Mouse (Mus musculus) C2C12 (cell line): ENCODE data around the gene Zbtb49. TPM values are rescaled to one million over a fixed set of nuclear protein-coding genes. Genes with fewer than 3 reads are reported as not detected.

Experiments used
- H3K27me3 ChIP-seq: one replicate; pipeline ENCODE4 v1.6.1; 2011; ENCODE audit not compliant: control insufficient read depth, insufficient read depth, insufficient read length
- H3K36me3 ChIP-seq: one replicate; pipeline ENCODE4 v1.6.1; 2011; ENCODE audit not compliant: control insufficient read depth, insufficient read depth
- H3K4me3 ChIP-seq: one replicate; pipeline ENCODE4 v1.5.1; 2011; ENCODE audit warnings: mild to moderate bottlenecking, control low read depth; ENCODE audit not compliant: poor library complexity, insufficient read depth, severe bottlenecking
- H3K79me2 ChIP-seq: one replicate; pipeline ENCODE4 v1.6.1; 2011; ENCODE audit not compliant: control insufficient read depth, insufficient read depth
- H3K79me3 ChIP-seq: one replicate; pipeline ENCODE4 v1.6.1; 2011; ENCODE audit warnings: low read depth, control low read depth
- H3ac ChIP-seq: one replicate; pipeline ENCODE3; 2011; ENCODE audit warnings: low read depth; ENCODE audit not compliant: control insufficient read depth, insufficient read length
- CEBPB ChIP-seq: IDR thresholded peaks from one replicate; pipeline ENCODE4 v1.6.1; 2011; ENCODE audit warnings: low read depth, mild to moderate bottlenecking, control low read depth, moderate library complexity
- CTCF ChIP-seq: IDR thresholded peaks from one replicate; pipeline ENCODE4 v1.5.1; 2011; ENCODE audit not compliant: control insufficient read depth, insufficient read depth, insufficient read length
- FOSL1 ChIP-seq: IDR thresholded peaks from one replicate; pipeline ENCODE4 v1.8.0; 2011; ENCODE audit warnings: mild to moderate bottlenecking, low read length; ENCODE audit not compliant: poor library complexity, insufficient read depth, severe bottlenecking
- MAX ChIP-seq: IDR thresholded peaks from one replicate; pipeline ENCODE4 v1.6.1; 2011; ENCODE audit warnings: mild to moderate bottlenecking, control low read depth
- MYOD1 ChIP-seq: IDR thresholded peaks from one replicate; pipeline ENCODE4 v1.6.1; 2011; ENCODE audit warnings: low read depth; ENCODE audit not compliant: control insufficient read depth, insufficient read length
- MYOG ChIP-seq: IDR thresholded peaks from one replicate; pipeline ENCODE4 v1.6.1; 2011; ENCODE audit not compliant: control insufficient read depth, insufficient read length; ENCODE audit errors: extremely low read depth
- USF1 ChIP-seq: IDR thresholded peaks from one replicate; pipeline ENCODE4 v1.6.1; 2011; ENCODE audit warnings: low read depth, mild to moderate bottlenecking, control low read depth, moderate library complexity
- polyA plus RNA-seq: library from polyadenylated mRNA; unstranded; fragments of >200 nt; fragmentation: generic; extraction: Trizol; gene quantifications from one replicate; pipeline ENCODE4 v1.2.1, GENCODE M21; 2012; ENCODE audit warnings: missing spikeins

Zbtb49 gene
- polyA plus RNA-seq, 1 experiment = 4.7 TPM

DNA sequence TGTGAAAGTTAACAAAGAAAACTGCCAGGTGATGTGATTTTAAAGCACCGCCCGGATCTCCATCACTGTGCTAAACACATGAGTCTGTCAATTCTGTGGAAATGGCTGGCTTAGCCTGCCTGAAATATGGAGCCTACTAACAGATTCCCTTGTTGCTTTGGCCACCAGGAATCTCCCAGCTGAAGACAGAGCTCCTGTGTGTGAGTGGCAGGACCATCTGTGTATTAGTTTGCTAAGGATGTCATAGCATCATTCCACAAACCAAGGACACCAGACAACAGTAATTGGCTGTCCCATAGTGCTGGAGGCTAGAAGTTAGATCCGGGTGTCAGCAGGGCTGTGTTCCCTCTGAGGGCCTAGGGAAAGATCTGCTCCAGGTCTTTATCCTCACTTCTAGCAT lies 29.4 kb downstream of the Zbtb49 start:
- H3ac ChIP-seq = no peak overlapping the region
- no peaks in the 10 kb centered on the region for H3K27me3 ChIP-seq
- peak; percentile 55 for TF ChIP-seq MYOD1
- TF ChIP-seq CEBPB = no peak
- no peaks in the 10 kb centered on the region for H3K79me2 ChIP-seq
- H3K4me3 ChIP-seq = no peak overlapping the region
- H3K79me3 ChIP-seq = no peaks in the 10 kb centered on the region
- H3K36me3 ChIP-seq = no peaks in the 10 kb centered on the region

DNA sequence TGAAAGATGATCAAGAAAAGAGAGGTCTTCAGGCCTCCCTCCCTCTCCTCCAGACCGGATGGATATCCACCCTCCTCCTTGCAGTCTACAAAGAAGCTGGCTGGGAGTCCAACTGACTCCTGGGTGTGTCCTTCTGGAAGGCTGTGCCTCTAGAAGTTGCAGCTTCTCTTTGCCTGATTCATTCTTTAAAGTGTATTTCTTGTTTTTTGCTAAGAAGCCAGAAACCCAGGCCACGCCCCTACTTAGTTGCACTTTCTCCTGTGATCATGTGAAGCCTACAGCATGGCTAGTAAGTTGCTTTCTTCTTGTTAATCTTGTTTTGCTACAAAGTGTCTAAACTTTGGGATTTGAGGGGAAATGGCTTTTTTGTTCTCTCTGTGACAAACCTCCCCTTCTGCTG lies 33.3 kb downstream of the Zbtb49 start:
- H3K79me3 ChIP-seq = no peaks in the 10 kb centered on the region
- no peaks in the 10 kb centered on the region for H3K36me3 ChIP-seq
- no peak for TF ChIP-seq FOSL1
- no peak for TF ChIP-seq MAX
- no peak for TF ChIP-seq MYOG
- no peak for TF ChIP-seq USF1
- no peak for TF ChIP-seq CTCF
- TF ChIP-seq MYOD1 = no peak
- no peak for TF ChIP-seq CEBPB
- no peaks in the 10 kb centered on the region for H3K79me2 ChIP-seq
- H3ac ChIP-seq = no peak overlapping the region
- no peaks in the 10 kb centered on the region for H3K27me3 ChIP-seq
- no peak overlapping the region for H3K4me3 ChIP-seq

DNA sequence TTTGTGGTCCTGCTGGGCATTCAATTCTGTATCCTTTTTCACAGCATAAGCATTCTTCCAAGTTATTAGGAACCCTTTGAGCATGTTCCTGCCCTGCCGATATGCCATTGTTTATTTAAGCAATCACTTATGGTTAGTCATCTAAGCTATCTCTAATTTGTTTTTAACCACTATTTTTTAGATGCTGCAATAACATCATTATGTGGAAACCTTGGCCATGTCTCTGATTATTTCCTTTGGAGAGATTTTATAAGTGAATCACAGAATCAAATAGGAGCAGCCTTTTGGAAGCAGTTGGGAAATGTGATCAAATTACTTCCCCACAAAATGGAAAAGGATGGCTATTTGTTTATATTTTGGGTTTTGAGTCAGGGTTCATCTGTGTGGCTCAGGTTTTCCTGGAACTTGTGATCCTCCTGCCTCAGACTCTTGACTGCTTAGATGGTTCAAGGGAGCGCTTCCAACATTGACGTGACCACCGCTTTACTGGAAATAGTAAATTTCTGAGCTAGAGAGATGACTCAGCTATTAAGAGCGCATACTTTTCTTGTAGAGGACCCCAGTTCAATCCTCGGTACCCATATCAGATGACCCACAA lies 35.5 kb downstream of the Zbtb49 start:
- no peak overlapping the region for H3K4me3 ChIP-seq
- peak; percentile 76 for TF ChIP-seq CEBPB
- TF ChIP-seq MYOD1 = no peak
- TF ChIP-seq MYOG = no peak
- no peak for TF ChIP-seq USF1
- TF ChIP-seq MAX = no peak
- no peak for TF ChIP-seq FOSL1
- no peak for TF ChIP-seq CTCF
- H3K36me3 ChIP-seq = no peaks in the 10 kb centered on the region
- no peaks in the 10 kb centered on the region for H3K79me3 ChIP-seq
- H3K27me3 ChIP-seq = no peaks in the 10 kb centered on the region
- no peaks in the 10 kb centered on the region for H3K79me2 ChIP-seq
- H3ac ChIP-seq = no peak overlapping the region

DNA sequence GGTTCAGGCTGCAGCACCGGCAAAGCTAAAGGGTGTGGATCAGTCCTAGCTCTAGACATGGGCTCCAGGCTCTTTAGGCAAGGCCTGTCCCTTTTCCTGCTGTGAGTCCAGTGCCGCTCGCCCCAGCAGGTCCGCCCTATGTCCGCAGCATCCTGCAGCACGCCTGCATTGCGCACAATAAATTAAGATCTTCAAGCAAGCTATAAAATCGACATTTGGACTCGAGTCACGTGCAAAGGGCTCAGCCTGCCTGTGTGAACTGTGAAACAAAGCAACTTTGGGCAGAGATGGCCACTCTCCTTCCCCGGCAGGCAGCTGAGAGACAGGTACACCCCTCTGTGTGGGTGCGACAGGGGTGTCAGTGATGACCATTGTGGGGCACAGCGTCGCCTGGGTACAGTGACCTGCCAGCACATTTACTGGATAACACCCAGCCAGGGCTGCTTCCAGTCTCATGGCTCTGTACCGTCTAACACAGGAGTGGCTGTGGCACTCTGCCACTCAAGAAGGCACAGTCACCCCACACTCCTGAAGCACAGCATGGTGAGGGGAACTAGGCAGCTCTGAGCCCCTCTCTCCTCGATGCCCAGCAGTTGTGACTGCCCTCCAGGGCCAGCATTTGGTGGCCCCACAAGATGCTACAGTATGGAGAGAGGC lies 45.9 kb downstream of the Zbtb49 start:
- Histone ChIP-seq H3K27me3 (peaks cover 36% of the 10 kb centered on the region), H3ac (no peak overlapping the region), H3K79me3 (no peaks in the 10 kb centered on the region), H3K79me2 (no peaks in the 10 kb centered on the region), H3K4me3 (no peak overlapping the region), H3K36me3 (no peaks in the 10 kb centered on the region)
- TF ChIP-seq MAX (no peak), USF1 (no peak), CEBPB (no peak), MYOG (no peak), FOSL1 (no peak), MYOD1 (no peak), CTCF (no peak)

DNA sequence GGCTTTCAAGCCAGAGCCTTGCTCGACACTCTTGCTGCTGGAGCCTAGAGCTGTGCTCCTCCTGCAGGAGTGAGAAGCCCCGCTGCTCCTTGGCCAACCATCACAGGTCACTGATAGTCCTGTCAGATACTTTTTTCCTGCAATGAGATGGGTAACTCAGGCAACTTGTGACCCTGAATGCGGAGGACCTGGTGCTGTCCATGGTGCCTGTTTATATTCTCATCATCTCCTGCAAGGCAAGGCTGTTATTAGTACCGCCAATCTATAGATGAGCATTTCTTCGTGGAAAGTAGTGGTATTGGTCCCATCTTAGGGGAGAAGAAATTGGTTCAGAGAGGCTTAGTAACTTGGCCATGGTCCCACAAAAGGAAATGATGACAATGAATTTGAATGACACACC lies 46.5 kb downstream of the Zbtb49 start:
- no peak for TF ChIP-seq MYOG
- TF ChIP-seq USF1 = no peak
- no peak for TF ChIP-seq MAX
- TF ChIP-seq MYOD1 = no peak
- no peak for TF ChIP-seq FOSL1
- TF ChIP-seq CTCF = no peak
- no peak for TF ChIP-seq CEBPB
- Histone ChIP-seq H3K27me3 (peaks cover 35% of the 10 kb centered on the region), H3K4me3 (no peak overlapping the region), H3ac (no peak overlapping the region), H3K79me2 (no peaks in the 10 kb centered on the region), H3K79me3 (no peaks in the 10 kb centered on the region), H3K36me3 (no peaks in the 10 kb centered on the region)

DNA sequence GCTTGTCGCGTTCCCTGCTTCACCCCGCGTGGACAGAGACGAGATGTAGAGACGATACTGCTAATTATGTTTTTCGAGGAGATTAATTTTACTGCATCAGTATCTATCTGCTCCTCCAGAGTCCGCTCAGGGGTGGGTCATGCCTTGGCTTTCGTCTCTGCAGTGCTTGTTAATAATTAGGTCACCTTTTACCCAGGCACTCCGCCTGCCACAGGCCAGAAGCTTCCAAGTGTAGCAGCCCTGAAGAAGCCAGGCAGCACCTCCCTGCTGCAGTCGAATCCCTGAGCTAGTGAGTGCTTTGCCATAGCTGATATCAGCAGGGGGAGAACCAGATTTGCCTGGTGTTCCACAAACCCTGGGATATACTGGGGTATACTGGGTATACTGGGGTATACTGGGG lies 51.8 kb downstream of the Zbtb49 start:
- no peak for TF ChIP-seq USF1
- no peak for TF ChIP-seq CEBPB
- TF ChIP-seq MYOG = no peak
- no peak for TF ChIP-seq FOSL1
- TF ChIP-seq MAX = no peak
- TF ChIP-seq CTCF = no peak
- no peak for TF ChIP-seq MYOD1
- no peak overlapping the region for H3K4me3 ChIP-seq
- H3ac ChIP-seq = no peak overlapping the region
- no peaks in the 10 kb centered on the region for H3K79me2 ChIP-seq
- no peaks in the 10 kb centered on the region for H3K79me3 ChIP-seq
- peaks cover 19% of the 10 kb centered on the region for H3K27me3 ChIP-seq
- no peaks in the 10 kb centered on the region for H3K36me3 ChIP-seq
